Mouse (Mus musculus) embryonic fibroblast, embryonic 13.5 days (primary cell): ENCODE results near the gene Rsu1. TPM values are rescaled to one million over a fixed set of nuclear protein-coding genes. Genes with fewer than 3 reads are reported as not detected.

Experiments used
- H3K27ac ChIP-seq: 2 replicates; pipeline ENCODE4 v1.5.1; 2012; ENCODE audit warnings: low read length, control low read depth, inconsistent platforms; ENCODE audit not compliant: insufficient read depth
- H3K4me1 ChIP-seq: 2 replicates; pipeline ENCODE4 v1.6.1; 2011; ENCODE audit warnings: low read length; ENCODE audit not compliant: control insufficient read depth, insufficient read depth
- H3K4me3 ChIP-seq: 2 replicates; pipeline ENCODE4 v1.5.1; 2011; ENCODE audit warnings: mild to moderate bottlenecking, control low read depth, low read length; ENCODE audit not compliant: insufficient read depth
- CTCF ChIP-seq: IDR thresholded peaks from 2 replicates; pipeline ENCODE4 v1.5.1; 2011; ENCODE audit warnings: mild to moderate bottlenecking, control low read depth, low read length, moderate library complexity, borderline replicate concordance; ENCODE audit not compliant: insufficient read depth
- POLR2A ChIP-seq: IDR thresholded peaks from 2 replicates; pipeline ENCODE4 v1.6.1; 2011; ENCODE audit warnings: low read depth, mild to moderate bottlenecking, control low read depth, low read length, moderate library complexity
- polyA plus RNA-seq: library from polyadenylated mRNA; stranded (reverse); fragments of >200 nt; gene quantifications from 2 replicates; pipeline ENCODE4 v1.2.4, GENCODE M21; 2011; ENCODE audit warnings: low read depth; ENCODE audit not compliant: missing spikeins, insufficient read length

Rsu1 gene
- polyA plus RNA-seq, 1 experiment: 235 TPM

- Histone ChIP-seq H3K4me3 (no peak overlapping the region), H3K4me1 (0 out of 2 replicates have a peak, but pooled peaks cover 3% of the 10 kb centered on the region), H3K27ac (no peak overlapping the region)
- no peak for TF ChIP-seq POLR2A
- no peak for TF ChIP-seq CTCF
These were observed 181.4 kb downstream of the Rsu1 start for GRCm38 (mm10) chr2:13089861-13090260.

GRCm38 (mm10) chr2:13088266-13088665 lies 182.9 kb downstream of the Rsu1 start:
- no peak overlapping the region for H3K27ac ChIP-seq
- H3K4me1 ChIP-seq: 0 out of 2 replicates have a peak, but pooled peaks cover 3% of the 10 kb centered on the region
- TF ChIP-seq POLR2A: no peak
- no peak for TF ChIP-seq CTCF
- no peak overlapping the region for H3K4me3 ChIP-seq

GRCm38 (mm10) chr2:13087811-13088210 lies 183.4 kb downstream of the Rsu1 start:
- TF ChIP-seq POLR2A (no peak), CTCF (no peak)
- H3K4me3 ChIP-seq: no peak overlapping the region
- no peak overlapping the region for H3K27ac ChIP-seq
- H3K4me1 ChIP-seq: 0 out of 2 replicates have a peak, but pooled peaks cover 3% of the 10 kb centered on the region

GRCm38 (mm10) chr2:13084223-13084622 lies 187.0 kb downstream of the Rsu1 start:
- TF ChIP-seq CTCF (no peak), POLR2A (no peak)
- H3K4me1 ChIP-seq: no peaks in the 10 kb centered on the region
- H3K27ac ChIP-seq: no peak overlapping the region
- no peak overlapping the region for H3K4me3 ChIP-seq

GRCm38 (mm10) chr2:13080476-13080875 lies 190.7 kb downstream of the Rsu1 start:
- Histone ChIP-seq H3K4me1 (no peaks in the 10 kb centered on the region), H3K4me3 (no peak overlapping the region), H3K27ac (no peak overlapping the region)
- TF ChIP-seq CTCF: no peak
- no peak for TF ChIP-seq POLR2A

- no peak overlapping the region for H3K27ac ChIP-seq
- no peak for TF ChIP-seq CTCF
- no peak for TF ChIP-seq POLR2A
- no peaks in the 10 kb centered on the region for H3K4me1 ChIP-seq
- no peak overlapping the region for H3K4me3 ChIP-seq
These were observed 199.0 kb downstream of the Rsu1 start for GRCm38 (mm10) chr2:13072243-13072642.

- H3K27ac ChIP-seq: no peak overlapping the region
- TF ChIP-seq POLR2A (no peak), CTCF (no peak)
- no peaks in the 10 kb centered on the region for H3K4me1 ChIP-seq
- no peak overlapping the region for H3K4me3 ChIP-seq
These were observed 210.6 kb downstream of the Rsu1 start for GRCm38 (mm10) chr2:13060426-13061170.

- TF ChIP-seq POLR2A (no peak), CTCF (no peak)
- Histone ChIP-seq H3K27ac (no peak overlapping the region), H3K4me1 (no peaks in the 10 kb centered on the region), H3K4me3 (no peak overlapping the region)
These were observed 222.6 kb downstream of the Rsu1 start for GRCm38 (mm10) chr2:13048649-13049048.

- H3K4me3 ChIP-seq: no peak overlapping the region
- TF ChIP-seq POLR2A (no peak), CTCF (no peak)
- no peaks in the 10 kb centered on the region for H3K4me1 ChIP-seq
- no peak overlapping the region for H3K27ac ChIP-seq
These were observed 226.7 kb downstream of the Rsu1 start for GRCm38 (mm10) chr2:13044555-13044954.

GRCm38 (mm10) chr2:13039785-13040184 lies 231.4 kb downstream of the Rsu1 start:
- no peak overlapping the region for H3K27ac ChIP-seq
- no peak for TF ChIP-seq CTCF
- no peak for TF ChIP-seq POLR2A
- peaks cover 10% of the 10 kb centered on the region for H3K4me1 ChIP-seq
- H3K4me3 ChIP-seq: no peak overlapping the region
